8 mouse cellular contexts compared by ENCODE assay signal in genomic region chr6:86732276-86733173, GRCm38 (mm10). TPM values are rescaled to one million over a fixed set of nuclear protein-coding genes. Genes with fewer than 3 reads are reported as not detected.
DNase-seq lines count a peak whose midpoint lies in the region; ATAC-seq and TF ChIP-seq lines count a peak whose summit lies in the region.

No protein-coding gene starts in this region.

- peak; percentile 18 for DNase-seq in ovary, postnatal 14 days (ENCODE audit: low spot score)
- no peak for DNase-seq in ovary, postnatal 10 days (ENCODE audit: low spot score)
- DNase-seq in forebrain, embryonic 10.5 days (ENCODE audit: extremely low spot score, low spot score): peak; percentile 40
- peak; percentile 7 for DNase-seq in heart, postnatal 25 days (ENCODE audit: low spot score)
- peak; percentile 37 for DNase-seq in midbrain, postnatal 0 days (ENCODE audit: low spot score)
- DNase-seq in thymus, postnatal 4 days: peak; percentile 71

- no peaks in the 10 kb centered on the region for H3K9me3 ChIP-seq in forebrain, embryonic 10.5 days
- no peaks in the 10 kb centered on the region for H3K9me3 ChIP-seq in limb, embryonic 12.5 days
- no peaks in the 10 kb centered on the region for H3K9me3 ChIP-seq in midbrain, postnatal 0 days (ENCODE audit: low read length)

- peak overlapping the region; percentile 96 for H3K4me2 ChIP-seq in limb, embryonic 12.5 days
- H3K4me2 ChIP-seq in midbrain, postnatal 0 days (ENCODE audit: low read depth, low read length, poor library complexity, severe bottlenecking): peak overlapping the region; percentile 92

- TF ChIP-seq POLR2A in bone marrow macrophage, adult 2 months (IDR thresholded peaks at IDR 0.05; ENCODE audit: borderline replicate concordance, low read depth, low read length): no peak

- TF ChIP-seq CTCF in bone marrow macrophage, adult 2 months (IDR thresholded peaks at IDR 0.05; ENCODE audit: low read depth, low read length): no peak
- TF ChIP-seq CTCF in midbrain, postnatal 0 days (IDR thresholded peaks at IDR 0.05): peak; percentile 29

- H3K4me1 ChIP-seq in bone marrow macrophage, adult 2 months (ENCODE audit: control insufficient read depth, insufficient read depth, low read length): peaks cover 5% of the 10 kb centered on the region; the same call in 1 of the 2 replicates
- H3K4me1 ChIP-seq in forebrain, embryonic 10.5 days: peaks cover 30% of the 10 kb centered on the region
- H3K4me1 ChIP-seq in limb, embryonic 12.5 days (replicated peaks): peaks cover 23% of the 10 kb centered on the region
- H3K4me1 ChIP-seq in midbrain, postnatal 0 days (ENCODE audit: insufficient read depth, low read length): peaks cover 5% of the 10 kb centered on the region; the same call in 1 of the 2 replicates

- peak; percentile 54; the same call in 1 of the 2 replicates for ATAC-seq in limb, embryonic 12.5 days (ENCODE audit: insufficient number of reproducible peaks, insufficient read depth, low FRiP score, low TSS enrichment, low read depth)
- peak; percentile 67 for ATAC-seq in midbrain, postnatal 0 days (ENCODE audit: low FRiP score)

- H3K27me3 ChIP-seq in forebrain, embryonic 10.5 days (ENCODE audit: poor library complexity, severe bottlenecking): no peaks in the 10 kb centered on the region
- H3K27me3 ChIP-seq in limb, embryonic 12.5 days: no peaks in the 10 kb centered on the region
- H3K27me3 ChIP-seq in midbrain, postnatal 0 days (ENCODE audit: insufficient read depth, low read length): no peaks in the 10 kb centered on the region

- intact Hi-C loops in heart, postnatal 25 days (cut with DNase I): loop anchor here (5.0 kb wide), 1 partner anchor 50 kb away; the partner anchor contains the start of gene Snrnp27

- WGBS in forebrain, embryonic 10.5 days: under 1% methylated on average over 62 of the region's 62 CpGs
- WGBS in limb, embryonic 12.5 days: under 1% methylated on average over 62 of the region's 62 CpGs
- WGBS in midbrain, postnatal 0 days: under 1% methylated on average over 54 of the region's 62 CpGs

- H3K27ac ChIP-seq in bone marrow macrophage, adult 2 months (ENCODE audit: insufficient read depth, low read depth, low read length): no peak overlapping the region
- H3K27ac ChIP-seq in forebrain, embryonic 10.5 days: peak overlapping the region; percentile 92
- H3K27ac ChIP-seq in limb, embryonic 12.5 days: peak overlapping the region; percentile 75; the same call in 1 of the 2 replicates
- H3K27ac ChIP-seq in midbrain, postnatal 0 days (ENCODE audit: low read depth, low read length): peak overlapping the region; percentile 92

- H3K36me3 ChIP-seq in forebrain, embryonic 10.5 days (replicated peaks): peaks cover 2% of the 10 kb centered on the region
- peaks cover 1% of the 10 kb centered on the region; the same call in 1 of the 2 replicates for H3K36me3 ChIP-seq in limb, embryonic 12.5 days
- peaks cover 2% of the 10 kb centered on the region; the same call in 1 of the 2 replicates for H3K36me3 ChIP-seq in midbrain, postnatal 0 days (ENCODE audit: insufficient read depth, low read length)

- H3K9ac ChIP-seq in limb, embryonic 12.5 days (replicated peaks): peak overlapping the region; percentile 92
- peak overlapping the region; percentile 91 for H3K9ac ChIP-seq in midbrain, postnatal 0 days (replicated peaks; ENCODE audit: low read length, poor library complexity, severe bottlenecking)

- peak overlapping the region; percentile 73 for H3K4me3 ChIP-seq in bone marrow macrophage, adult 2 months (ENCODE audit: insufficient read depth, low read length)
- peak overlapping the region; percentile 92 for H3K4me3 ChIP-seq in forebrain, embryonic 10.5 days
- peak overlapping the region; percentile 96 for H3K4me3 ChIP-seq in limb, embryonic 12.5 days (replicated peaks)
- H3K4me3 ChIP-seq in midbrain, postnatal 0 days (ENCODE audit: low read depth, low read length): peak overlapping the region; percentile 96

RNA-seq across cellular contexts. Expression of gene Gmcl1, which starts 0.7 kb away (rescaled TPM):
- polyA plus RNA-seq in bone marrow macrophage, adult 2 months (2012; ENCODE audit: insufficient read depth, insufficient read length, missing spikeins): 15.6 and 16.3 TPM in 2 replicates
- polyA plus RNA-seq in forebrain, embryonic 10.5 days (2016; fragmentation: Nextera tagmentation; extraction: Ambion mirVana): 28.1 and 29.5 TPM in 2 replicates
- 1 to 10 TPM; 4.7 to 5.7 TPM for total RNA-seq in heart, postnatal 25 days (2021)
- polyA plus RNA-seq in limb, embryonic 12.5 days (2016; fragmentation: Nextera tagmentation; extraction: Ambion mirVana): 57.7 and 59.1 TPM in 2 replicates
- 18.0 and 26.7 TPM in 2 replicates for total RNA-seq in midbrain, postnatal 0 days (2014; rRNA removed)
- polyA plus RNA-seq in midbrain, postnatal 0 days (2015; fragmentation: Nextera tagmentation; extraction: Ambion mirVana): 18.7 and 22.4 TPM in 2 replicates

RNA-seq across cellular contexts. Expression of gene Snrnp27, which starts 48.2 kb away (rescaled TPM):
- polyA plus RNA-seq in bone marrow macrophage, adult 2 months (2012; ENCODE audit: insufficient read depth, insufficient read length, missing spikeins): 63.4 and 72.7 TPM in 2 replicates
- 125 and 136 TPM in 2 replicates for polyA plus RNA-seq in forebrain, embryonic 10.5 days (2016; fragmentation: Nextera tagmentation; extraction: Ambion mirVana)
- total RNA-seq in heart, postnatal 25 days (2021): 10 to 100 TPM; 45.6 to 50.7 TPM
- polyA plus RNA-seq in limb, embryonic 12.5 days (2016; fragmentation: Nextera tagmentation; extraction: Ambion mirVana): 147 and 150 TPM in 2 replicates
- total RNA-seq in midbrain, postnatal 0 days (2014; rRNA removed): 33.4 and 43.1 TPM in 2 replicates
- 112 and 113 TPM in 2 replicates for polyA plus RNA-seq in midbrain, postnatal 0 days (2015; fragmentation: Nextera tagmentation; extraction: Ambion mirVana)
